Mouse (Mus musculus) neural tube, embryonic 12.5 days (tissue): ENCODE measurements around the gene Frmd8. TPM values are rescaled to one million over a fixed set of nuclear protein-coding genes. Genes with fewer than 3 reads are reported as not detected.
"Not testable (repeated sequence)": the region's sequence is repeated elsewhere in the genome, so short reads cannot be mapped to it uniquely, and the experiment has no call there.

ENCODE experiments used
- ATAC-seq: fragments of 200-750 bp; cut with Nextera tagmentation; 2 replicates; pipeline ENCODE4 v1.8.0; 2017; ENCODE audit warnings: low read depth, mild to moderate bottlenecking, moderate TSS enrichment, moderate library complexity; ENCODE audit not compliant: low FRiP score
- H3K27ac ChIP-seq: fragments of 300-500 bp; sonication (generic); 2 replicates; pipeline ENCODE4 v1.5.1; 2016
- H3K27me3 ChIP-seq: fragments of 300-500 bp; sonication (generic); replicated peaks from 2 replicates; pipeline ENCODE4 v1.6.1; 2016; ENCODE audit warnings: mild to moderate bottlenecking
- H3K36me3 ChIP-seq: fragments of 300-500 bp; sonication (generic); 2 replicates; pipeline ENCODE4 v1.6.1; 2016; ENCODE audit warnings: mild to moderate bottlenecking
- H3K4me1 ChIP-seq: fragments of 300-500 bp; sonication (generic); 2 replicates; pipeline ENCODE4 v1.6.1; 2016
- H3K4me2 ChIP-seq: fragments of 300-500 bp; sonication (generic); replicated peaks from 2 replicates; pipeline ENCODE4 v1.6.1; 2016; ENCODE audit warnings: mild to moderate bottlenecking
- H3K4me3 ChIP-seq: fragments of 300-500 bp; sonication (generic); 2 replicates; pipeline ENCODE4 v1.5.1; 2016
- H3K9ac ChIP-seq: fragments of 300-500 bp; sonication (generic); 2 replicates; pipeline ENCODE4 v1.6.1; 2016; ENCODE audit warnings: mild to moderate bottlenecking
- H3K9me3 ChIP-seq: fragments of 300-500 bp; sonication (generic); 2 replicates; pipeline ENCODE4 v1.6.1; 2016; ENCODE audit warnings: mild to moderate bottlenecking
- WGBS: fragments of 180-500 bp; shearing (Covaris S2); methylation state at CpG from one replicate; pipeline ENCODE4 v1.1.7; 2016; 5-methylcytosine and 5-hydroxymethylcytosine counted together
- polyA plus RNA-seq: library from polyadenylated mRNA; unstranded; fragments of >200 nt; fragmentation: Nextera tagmentation; extraction: Ambion mirVana; gene quantifications from 2 replicates; pipeline ENCODE4 v1.2.1, GENCODE M21; 2016

Frmd8 gene
- polyA plus RNA-seq, 1 experiment from 2014 or later, result 33.0 TPM

GRCm38 (mm10) chr19:5907275-5907674 lies 32.2 kb upstream of the Frmd8 start:
- Histone ChIP-seq H3K36me3 (peaks cover 62% of the 10 kb centered on the region), H3K9ac (no peak overlapping the region), H3K4me3 (no peak overlapping the region), H3K27me3 (no peaks in the 10 kb centered on the region), H3K4me1 (peaks cover 22% of the 10 kb centered on the region), H3K4me2 (no peak overlapping the region), H3K27ac (no peak overlapping the region), H3K9me3 (no peaks in the 10 kb centered on the region)
- no peak for ATAC-seq
- 91% methylated on average over 3 of the region's 3 CpGs for WGBS

GRCm38 (mm10) chr19:5894002-5894678 lies 19.1 kb upstream of the Frmd8 start, which contains the start of gene Tigd3:
Gene Tigd3, minus strand, starts transcription at chr19:5894149.
- Histone ChIP-seq H3K4me1 (peaks cover 12% of the 10 kb centered on the region), H3K36me3 (peaks cover 31% of the 10 kb centered on the region), H3K4me2 (peak within 1 kb of the TSS; percentile 91), H3K9me3 (no peaks in the 10 kb centered on the region), H3K27me3 (no peaks in the 10 kb centered on the region), H3K27ac (no peak within 1 kb of the TSS), H3K9ac (peak within 1 kb of the TSS; percentile 89), H3K4me3 (peak within 1 kb of the TSS; percentile 73)
- ATAC-seq, result peak; percentile 96
- 5% methylated on average over 36 of the region's 36 CpGs for WGBS

GRCm38 (mm10) chr19:5893282-5894001 lies 18.4 kb upstream of the Frmd8 start:
- Histone ChIP-seq H3K36me3 (peaks cover 27% of the 10 kb centered on the region), H3K4me2 (peak overlapping the region; percentile 91)
- ATAC-seq, result peak; percentile 60

GRCm38 (mm10) chr19:5892735-5893134 lies 17.7 kb upstream of the Frmd8 start:
- WGBS, result 94% methylated on average over 13 of the region's 13 CpGs
- ATAC-seq, result no peak
- peak overlapping the region; percentile 91 for H3K4me2 ChIP-seq
- peaks cover 12% of the 10 kb centered on the region for H3K4me1 ChIP-seq
- H3K27me3 ChIP-seq, result no peaks in the 10 kb centered on the region
- peak overlapping the region; percentile 73 for H3K4me3 ChIP-seq
- H3K9ac ChIP-seq, result peak overlapping the region; percentile 89
- H3K36me3 ChIP-seq, result peaks cover 23% of the 10 kb centered on the region
- no peaks in the 10 kb centered on the region for H3K9me3 ChIP-seq
- H3K27ac ChIP-seq, result no peak overlapping the region

More at GRCm38 (mm10) chr19:5893282-5894001, 18.4 kb upstream of the Frmd8 start:
- H3K4me3 ChIP-seq, result peak overlapping the region; percentile 73
- H3K27ac ChIP-seq, result no peak overlapping the region
- H3K27me3 ChIP-seq, result no peaks in the 10 kb centered on the region
- peaks cover 12% of the 10 kb centered on the region for H3K4me1 ChIP-seq
- H3K9ac ChIP-seq, result peak overlapping the region; percentile 89
- H3K9me3 ChIP-seq, result no peaks in the 10 kb centered on the region
- 7% methylated on average over 31 of the region's 31 CpGs for WGBS

- Histone ChIP-seq H3K4me1 (peaks cover 12% of the 10 kb centered on the region), H3K9me3 (no peaks in the 10 kb centered on the region), H3K4me2 (peak overlapping the region; percentile 91; the same call in 1 of the 2 replicates), H3K36me3 (peaks cover 21% of the 10 kb centered on the region), H3K4me3 (no peak overlapping the region), H3K9ac (no peak overlapping the region), H3K27me3 (no peaks in the 10 kb centered on the region), H3K27ac (no peak overlapping the region)
- no peak for ATAC-seq
- WGBS, result 93% methylated on average over 7 of the region's 7 CpGs
Observed at GRCm38 (mm10) chr19:5892262-5892661, 17.2 kb upstream of the Frmd8 start.

GRCm38 (mm10) chr19:5891521-5892258 lies 16.6 kb upstream of the Frmd8 start:
- H3K4me2 ChIP-seq, result no peak overlapping the region
- H3K36me3 ChIP-seq, result peaks cover 18% of the 10 kb centered on the region
- H3K4me3 ChIP-seq, result no peak overlapping the region
- WGBS, result 94% methylated on average over 12 of the region's 12 CpGs
- ATAC-seq, result no peak
- no peaks in the 10 kb centered on the region for H3K27me3 ChIP-seq
- H3K27ac ChIP-seq, result no peak overlapping the region
- peaks cover 12% of the 10 kb centered on the region for H3K4me1 ChIP-seq
- no peak overlapping the region for H3K9ac ChIP-seq
- no peaks in the 10 kb centered on the region for H3K9me3 ChIP-seq

GRCm38 (mm10) chr19:5889211-5889610 lies 14.1 kb upstream of the Frmd8 start:
- Histone ChIP-seq H3K4me1 (peaks cover 12% of the 10 kb centered on the region), H3K9me3 (no peaks in the 10 kb centered on the region), H3K9ac (no peak overlapping the region), H3K4me2 (no peak overlapping the region), H3K36me3 (peaks cover 11% of the 10 kb centered on the region; the same call in 1 of the 2 replicates), H3K27me3 (no peaks in the 10 kb centered on the region), H3K4me3 (no peak overlapping the region), H3K27ac (no peak overlapping the region)
- ATAC-seq, result no peak
- 77% methylated on average over 4 of the region's 4 CpGs for WGBS

- Histone ChIP-seq H3K9ac (no peak overlapping the region), H3K27ac (no peak overlapping the region), H3K4me1 (no peaks in the 10 kb centered on the region), H3K4me3 (no peak overlapping the region), H3K9me3 (no peaks in the 10 kb centered on the region), H3K27me3 (no peaks in the 10 kb centered on the region), H3K4me2 (no peak overlapping the region), H3K36me3 (peaks cover 10% of the 10 kb centered on the region; the same call in 1 of the 2 replicates)
- 84% methylated on average over 3 of the region's 3 CpGs for WGBS
- no peak for ATAC-seq
Observed at GRCm38 (mm10) chr19:5887234-5887815, 12.3 kb upstream of the Frmd8 start.

- Histone ChIP-seq H3K9me3 (no peaks in the 10 kb centered on the region), H3K4me3 (no peak overlapping the region), H3K4me1 (no peaks in the 10 kb centered on the region), H3K4me2 (no peak overlapping the region), H3K27ac (no peak overlapping the region), H3K27me3 (no peaks in the 10 kb centered on the region), H3K36me3 (no peaks in the 10 kb centered on the region), H3K9ac (no peak overlapping the region)
- no peak for ATAC-seq
- WGBS, result 64% methylated on average over 4 of the region's 4 CpGs
Observed at GRCm38 (mm10) chr19:5885838-5886237, 10.8 kb upstream of the Frmd8 start.

GRCm38 (mm10) chr19:5883935-5884334 lies 8.9 kb upstream of the Frmd8 start:
- Histone ChIP-seq H3K4me1 (no peaks in the 10 kb centered on the region), H3K4me2 (no peak overlapping the region), H3K9ac (no peak overlapping the region), H3K27ac (no peak overlapping the region), H3K36me3 (no peaks in the 10 kb centered on the region), H3K27me3 (no peaks in the 10 kb centered on the region), H3K4me3 (no peak overlapping the region), H3K9me3 (no peaks in the 10 kb centered on the region)
- WGBS, result 45% methylated on average over 1 of the region's 1 CpGs
- ATAC-seq, result no peak

- not testable (repeated sequence) for H3K4me3 ChIP-seq, H3K9ac ChIP-seq, H3K27me3 ChIP-seq, H3K4me2 ChIP-seq, H3K36me3 ChIP-seq, H3K4me1 ChIP-seq, ATAC-seq, H3K9me3 ChIP-seq, H3K27ac ChIP-seq
- WGBS, result 89% methylated on average over 5 of the region's 5 CpGs
Observed at GRCm38 (mm10) chr19:5882079-5882478, 7.0 kb upstream of the Frmd8 start.

- H3K9me3 ChIP-seq, result no peaks in the 10 kb centered on the region
- no peak for ATAC-seq
- H3K4me2 ChIP-seq, result no peak overlapping the region
- H3K27me3 ChIP-seq, result no peaks in the 10 kb centered on the region
- H3K4me3 ChIP-seq, result no peak overlapping the region
- no peaks in the 10 kb centered on the region for H3K36me3 ChIP-seq
- 95% methylated on average over 6 of the region's 6 CpGs for WGBS
- no peak overlapping the region for H3K9ac ChIP-seq
- no peak overlapping the region for H3K27ac ChIP-seq
- H3K4me1 ChIP-seq, result no peaks in the 10 kb centered on the region
Observed at GRCm38 (mm10) chr19:5881155-5881554, 6.1 kb upstream of the Frmd8 start.
